Mouse (Mus musculus): ENCODE data around the gene Tubgcp6. TPM values are rescaled to one million over a fixed set of nuclear protein-coding genes. Genes with fewer than 3 reads are reported as not detected.

Gene Tubgcp6
- total RNA-seq (2015; ENCODE audit: low replicate concordance): 26.4 and 41.4 TPM in 2 replicates
- total RNA-seq (2017; ENCODE audit: low replicate concordance): 28.1 and 28.3 TPM in 2 replicates

DNA sequence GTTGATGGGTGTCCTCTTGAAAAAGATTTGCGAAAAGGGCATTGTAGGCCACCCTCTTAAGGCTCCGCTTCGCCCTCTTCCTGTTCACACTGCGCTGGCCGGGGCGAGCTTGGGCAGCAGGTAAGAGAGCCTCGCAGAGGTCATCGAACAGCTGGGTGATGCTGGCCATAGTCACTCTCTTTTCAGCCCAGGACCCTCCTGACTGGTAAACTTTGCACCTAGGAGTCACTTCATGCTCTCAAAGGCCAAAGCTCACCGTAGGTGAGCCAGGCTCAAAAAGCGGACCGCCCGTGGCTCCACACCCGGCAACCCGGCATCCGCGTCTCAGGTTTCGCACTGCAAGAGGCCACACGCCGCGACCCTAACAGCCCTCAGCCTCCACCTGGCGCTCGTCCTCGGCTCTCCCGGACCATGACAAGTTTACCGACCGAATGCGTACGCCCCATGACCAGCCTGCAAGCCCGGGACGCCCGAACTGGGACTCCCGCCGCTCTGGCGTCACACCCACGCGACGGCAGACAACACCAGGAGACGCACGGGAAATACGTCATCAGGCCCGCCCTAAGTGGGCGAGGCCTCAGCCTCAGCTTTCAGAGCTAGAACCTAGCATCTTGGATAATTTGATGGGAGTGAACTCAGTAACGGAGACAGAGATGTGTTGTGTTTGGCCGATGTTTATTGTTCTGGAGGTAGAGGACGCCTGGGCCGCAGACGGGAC, at the start of gene Tubgcp6:
TSS of gene Tubgcp6 (minus strand) at position 464 of the 718 bp plus-strand sequence.
- peak; percentile 88 for ATAC-seq (replicated peaks; ENCODE audit: low FRiP score, poor library complexity, severe bottlenecking)

GRCm38 (mm10) chr15:89172276-89172935, 49.5 kb upstream of the Tubgcp6 start:
- ATAC-seq (replicated peaks; ENCODE audit: low FRiP score, poor library complexity, severe bottlenecking): no peak

DNA sequence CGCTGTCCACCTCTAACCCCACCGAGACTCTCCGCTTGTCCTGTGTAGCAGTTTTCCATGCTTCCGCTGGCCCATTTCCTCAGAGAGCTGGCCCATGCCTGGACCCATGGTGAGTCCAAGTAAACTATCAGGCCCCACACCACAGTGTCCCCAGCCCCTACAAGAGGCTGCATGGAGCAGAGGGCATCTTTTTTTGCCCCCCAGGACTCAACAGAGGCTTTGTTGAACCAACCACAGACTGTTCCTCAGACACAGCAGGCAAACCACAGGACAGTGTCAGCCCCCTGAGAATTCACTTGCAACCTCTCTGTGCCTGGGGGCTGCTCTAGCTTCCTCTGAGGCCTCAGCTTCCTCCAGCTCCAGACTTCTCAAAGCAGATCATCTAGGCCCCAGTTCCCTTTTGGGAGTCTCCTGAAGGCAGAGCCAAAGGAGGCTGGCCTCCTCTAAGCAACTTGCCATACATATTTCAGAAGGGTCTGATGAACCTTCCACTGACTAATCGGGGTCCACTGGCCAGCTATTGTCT, 48.7 kb upstream of the Tubgcp6 start:
- ATAC-seq (replicated peaks; ENCODE audit: low FRiP score, poor library complexity, severe bottlenecking): no peak

DNA sequence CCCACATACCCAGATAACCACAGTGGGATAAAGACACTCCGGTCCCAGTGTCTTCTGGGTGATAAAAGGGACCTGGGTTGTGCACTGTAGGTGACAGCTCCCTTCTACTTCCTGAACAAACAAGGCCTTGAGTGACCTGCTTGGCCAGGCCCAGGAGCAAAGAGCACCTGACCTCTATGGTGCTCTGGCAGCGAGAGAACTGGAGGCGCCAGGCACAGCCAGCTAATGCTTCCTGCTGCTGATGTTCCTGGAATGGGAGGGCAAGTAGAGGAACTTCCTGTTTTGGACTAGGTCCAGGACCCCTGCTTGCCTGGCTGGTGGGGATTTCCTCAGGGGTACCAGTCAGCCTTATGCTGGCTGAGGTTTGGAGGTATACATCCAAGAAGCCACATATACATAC, 47.2 kb upstream of the Tubgcp6 start:
- no peak for ATAC-seq (replicated peaks; ENCODE audit: low FRiP score, poor library complexity, severe bottlenecking)

- no peak for ATAC-seq (replicated peaks; ENCODE audit: low FRiP score, poor library complexity, severe bottlenecking)
Observed at GRCm38 (mm10) chr15:89169431-89169830, 46.5 kb upstream of the Tubgcp6 start.

GRCm38 (mm10) chr15:89168922-89169321, 46.0 kb upstream of the Tubgcp6 start:
- no peak for ATAC-seq (replicated peaks; ENCODE audit: low FRiP score, poor library complexity, severe bottlenecking)

- no peak for ATAC-seq (replicated peaks; ENCODE audit: low FRiP score, poor library complexity, severe bottlenecking)
Observed at GRCm38 (mm10) chr15:89165478-89165877, 42.6 kb upstream of the Tubgcp6 start.

DNA sequence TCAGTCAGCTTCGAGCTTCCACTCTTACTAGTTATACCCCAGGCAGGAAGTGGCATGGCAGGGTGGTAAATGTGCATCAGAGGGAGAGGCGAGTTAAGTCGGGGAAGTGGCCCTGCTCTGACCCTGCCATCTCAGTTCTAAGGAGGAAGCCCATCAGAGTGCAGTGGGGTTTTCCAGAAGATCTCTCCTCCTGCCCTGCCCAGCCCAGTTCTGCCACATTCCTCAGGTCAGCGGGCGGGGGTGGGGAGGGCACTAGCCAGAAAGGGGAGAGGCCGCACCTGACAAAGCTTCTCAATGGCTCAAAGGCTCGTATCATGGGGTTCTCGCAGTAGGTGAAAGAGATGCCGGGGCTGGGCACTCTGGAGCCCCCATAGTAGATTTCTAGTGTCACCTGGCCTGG, 38.5 kb upstream of the Tubgcp6 start:
- no peak for ATAC-seq (replicated peaks; ENCODE audit: low FRiP score, poor library complexity, severe bottlenecking)

DNA sequence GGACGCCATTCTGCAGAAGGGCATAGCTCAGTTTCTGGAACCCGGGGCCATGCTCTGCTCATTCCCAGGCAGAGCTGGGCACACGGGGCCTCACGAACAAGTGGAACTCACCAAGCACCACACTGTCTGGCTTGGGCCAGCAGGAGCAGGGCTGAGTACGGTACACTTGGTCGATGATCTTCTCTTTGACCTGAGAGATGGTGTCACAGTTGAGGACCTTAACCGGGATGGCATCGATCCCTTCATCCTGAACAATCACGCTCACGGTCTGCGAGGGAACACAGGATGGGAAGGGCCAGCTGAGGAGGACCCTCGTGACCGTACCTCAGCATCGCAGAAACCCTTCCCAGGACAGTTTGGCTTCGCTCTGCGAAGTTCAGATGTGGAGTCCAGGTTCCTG, 35.6 kb upstream of the Tubgcp6 start:
- ATAC-seq (replicated peaks; ENCODE audit: low FRiP score, poor library complexity, severe bottlenecking): no peak

DNA sequence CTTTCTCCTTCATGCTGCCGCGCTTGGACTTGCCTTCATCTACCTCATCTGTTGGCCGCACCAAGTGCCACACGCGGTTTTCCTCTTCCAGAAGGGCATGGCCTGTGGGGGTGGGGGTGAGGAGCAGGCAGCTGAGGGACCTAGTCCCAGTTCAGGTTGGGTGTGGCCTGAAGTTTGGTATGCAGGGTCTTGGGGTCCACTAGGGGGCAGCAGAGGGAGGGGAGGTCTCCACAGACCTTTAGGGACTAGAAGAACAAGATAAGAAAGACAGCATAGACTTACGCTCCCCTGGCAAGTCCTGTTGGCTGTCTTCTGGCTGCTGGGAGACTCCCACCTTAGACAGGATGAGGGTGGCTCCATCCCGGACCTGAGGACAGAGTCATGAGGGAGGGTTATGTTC, 35.0 kb upstream of the Tubgcp6 start:
- peak; percentile 63 for ATAC-seq (replicated peaks; ENCODE audit: low FRiP score, poor library complexity, severe bottlenecking)

DNA sequence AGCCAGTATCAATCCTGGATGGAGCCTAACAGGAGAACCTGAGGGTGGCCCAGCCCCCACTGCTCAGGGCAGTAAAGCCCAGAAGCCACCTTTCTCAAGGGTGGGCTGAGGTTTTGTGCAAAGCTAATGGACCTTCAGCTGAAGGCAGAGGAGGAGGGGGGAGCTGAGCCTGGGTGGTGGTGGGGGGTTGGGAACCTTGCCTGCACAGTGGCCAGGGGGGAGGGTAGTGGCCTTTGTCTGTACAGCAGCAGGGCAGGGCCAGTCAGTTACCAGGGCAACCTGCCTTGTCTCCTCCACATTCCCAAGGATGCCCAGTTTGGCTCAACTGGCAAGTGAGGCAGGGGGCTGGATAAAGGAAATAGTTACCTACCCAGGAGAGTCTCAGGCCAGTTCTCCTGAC, 29.4 kb upstream of the Tubgcp6 start:
- ATAC-seq (replicated peaks; ENCODE audit: low FRiP score, poor library complexity, severe bottlenecking): no peak

DNA sequence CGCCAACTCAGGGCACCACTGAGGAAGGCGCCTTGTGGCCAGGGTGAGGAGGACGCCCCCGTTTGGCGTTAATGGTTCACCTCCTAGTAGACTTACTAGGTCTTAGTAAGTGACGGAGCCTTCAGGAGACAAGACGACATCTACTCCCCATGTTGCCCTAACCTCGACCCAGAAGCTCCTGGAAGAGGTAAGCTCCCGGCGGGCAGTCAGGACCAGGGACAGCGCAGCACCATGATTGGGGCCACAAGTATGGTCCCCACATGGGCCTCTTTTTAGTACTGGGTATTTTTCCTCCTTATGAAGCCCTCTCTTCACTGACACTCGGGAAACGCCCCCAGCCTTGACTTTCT, 27.1 kb upstream of the Tubgcp6 start:
- ATAC-seq (replicated peaks; ENCODE audit: low FRiP score, poor library complexity, severe bottlenecking): no peak

GRCm38 (mm10) chr15:89149271-89150040, 26.5 kb upstream of the Tubgcp6 start, which contains the start of gene Mapk11:
Mapk11 (minus strand) TSS chr15:89149628.
- no peak for ATAC-seq (replicated peaks; ENCODE audit: low FRiP score, poor library complexity, severe bottlenecking)

DNA sequence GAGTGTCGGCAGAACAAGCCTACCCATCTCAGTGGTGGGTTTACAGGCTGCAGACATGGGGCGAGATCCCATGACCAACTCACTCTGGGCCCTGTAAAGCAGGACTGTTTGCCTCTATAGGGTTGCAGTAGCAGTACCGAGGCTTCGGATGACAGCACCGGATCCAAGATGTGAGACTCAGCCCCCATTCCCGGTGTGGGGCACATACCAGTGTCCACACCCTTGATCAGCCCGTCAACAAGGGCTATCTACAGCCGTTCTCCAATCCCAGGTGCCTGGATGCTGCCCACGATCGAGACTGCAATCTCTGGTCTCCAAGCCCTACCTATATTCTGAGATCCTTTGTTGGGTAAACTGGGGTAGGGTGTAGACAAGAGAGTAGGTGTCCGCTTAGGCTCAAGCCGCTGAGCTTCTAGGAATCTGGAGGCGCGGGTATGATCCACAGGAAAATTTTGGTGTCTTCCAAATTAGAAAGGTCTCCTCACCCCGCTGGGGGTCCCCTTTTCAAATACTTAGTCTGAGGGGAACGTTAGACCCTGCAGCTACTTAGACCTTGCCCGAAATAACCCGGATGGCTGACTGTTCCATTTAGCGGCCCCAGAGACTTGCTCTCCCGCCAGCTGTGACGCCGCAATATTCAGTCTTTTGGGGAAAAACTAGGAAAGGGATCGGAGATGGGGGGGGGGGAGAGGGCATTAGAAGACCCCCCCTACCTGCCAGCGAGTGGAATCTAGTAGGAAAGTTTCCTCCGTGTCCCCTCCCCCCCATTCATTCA, 25.8 kb upstream of the Tubgcp6 start:
- ATAC-seq (replicated peaks; ENCODE audit: low FRiP score, poor library complexity, severe bottlenecking): no peak

GRCm38 (mm10) chr15:89147895-89148294, 25.0 kb upstream of the Tubgcp6 start:
- no peak for ATAC-seq (replicated peaks; ENCODE audit: low FRiP score, poor library complexity, severe bottlenecking)

DNA sequence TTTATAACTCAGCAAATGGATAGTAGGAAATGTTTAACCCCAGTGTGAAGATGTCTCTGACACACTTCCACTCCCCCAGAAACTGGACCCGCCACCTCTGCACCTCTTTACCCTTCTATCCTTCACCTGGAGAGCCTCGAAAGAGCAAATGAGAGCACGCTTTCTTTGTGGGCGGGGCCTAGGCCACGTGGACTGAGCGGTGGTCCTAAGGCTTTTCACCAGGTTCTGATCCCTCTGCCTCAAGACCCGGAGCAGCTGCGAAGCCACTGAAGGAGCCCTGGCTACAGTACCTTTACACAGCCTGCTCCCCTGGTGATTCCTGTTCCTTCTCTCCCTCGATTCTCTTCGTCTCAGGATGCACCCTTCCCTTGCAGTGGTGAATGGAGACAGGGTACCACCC, 24.5 kb upstream of the Tubgcp6 start:
- ATAC-seq (replicated peaks; ENCODE audit: low FRiP score, poor library complexity, severe bottlenecking): no peak

GRCm38 (mm10) chr15:89147024-89147423, 24.1 kb upstream of the Tubgcp6 start:
- no peak for ATAC-seq (replicated peaks; ENCODE audit: low FRiP score, poor library complexity, severe bottlenecking)

GRCm38 (mm10) chr15:89146537-89146936, 23.6 kb upstream of the Tubgcp6 start:
- ATAC-seq (replicated peaks; ENCODE audit: low FRiP score, poor library complexity, severe bottlenecking): no peak

DNA sequence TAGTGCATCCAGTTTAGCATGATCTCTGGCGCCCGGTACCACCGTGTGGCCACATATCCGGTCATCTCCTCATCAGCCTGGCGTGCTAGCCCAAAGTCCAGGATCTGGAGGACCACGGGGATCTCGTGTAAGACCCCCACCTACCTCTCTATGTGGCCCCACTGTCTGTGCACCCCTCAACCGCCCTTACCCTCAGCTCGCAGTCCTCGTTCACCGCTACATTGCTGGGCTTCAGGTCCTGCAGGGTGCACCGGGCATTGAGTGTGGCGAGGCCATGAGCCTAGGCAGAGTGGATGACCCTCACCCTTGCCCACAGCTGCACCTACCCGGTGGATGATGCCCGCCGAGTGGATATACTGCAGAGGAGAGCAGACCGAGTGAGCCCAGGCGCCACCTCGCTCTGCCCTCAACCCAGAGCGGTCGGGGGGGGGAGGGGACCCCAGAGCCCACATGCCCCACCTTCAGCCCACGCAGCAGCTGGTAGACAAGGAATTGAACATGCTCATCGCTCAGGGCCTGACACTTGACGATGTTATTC, 23.0 kb upstream of the Tubgcp6 start:
- ATAC-seq (replicated peaks; ENCODE audit: low FRiP score, poor library complexity, severe bottlenecking): no peak
